Mouse (Mus musculus) forebrain, embryonic 12.5 days (tissue): ENCODE data around the gene Asic1. TPM values are rescaled to one million over a fixed set of nuclear protein-coding genes. Genes with fewer than 3 reads are reported as not detected.
A peak's percentile ranks its signal among the peaks of the same experiment; 100 is the strongest.
"Not testable (repeated sequence)": the region's sequence is repeated elsewhere in the genome, so short reads cannot be mapped to it uniquely, and the experiment has no call there.

Experiments used
- ATAC-seq: fragments of 200-750 bp; cut with Nextera tagmentation; 2 replicates; pipeline ENCODE4 v1.8.0; 2017; ENCODE audit warnings: moderate TSS enrichment; ENCODE audit not compliant: low FRiP score
- H3K27ac ChIP-seq: fragments of 300-500 bp; sonication (generic); 2 replicates; pipeline ENCODE4 v1.5.1; 2016; ENCODE audit warnings: mild to moderate bottlenecking
- H3K27me3 ChIP-seq: fragments of 300-500 bp; sonication (generic); 2 replicates; pipeline ENCODE4 v1.6.1; 2016; ENCODE audit warnings: mild to moderate bottlenecking
- H3K36me3 ChIP-seq: fragments of 300-500 bp; sonication (generic); replicated peaks from 2 replicates; pipeline ENCODE4 v1.6.1; 2016; ENCODE audit warnings: mild to moderate bottlenecking
- H3K4me1 ChIP-seq: fragments of 300-500 bp; sonication (generic); 2 replicates; pipeline ENCODE4 v1.6.1; 2016
- H3K4me2 ChIP-seq: fragments of 300-500 bp; sonication (generic); 2 replicates; pipeline ENCODE4 v1.6.1; 2016; ENCODE audit warnings: mild to moderate bottlenecking, moderate library complexity
- H3K4me3 ChIP-seq: fragments of 300-500 bp; sonication (generic); replicated peaks from 2 replicates; pipeline ENCODE4 v1.5.1; 2016; ENCODE audit warnings: mild to moderate bottlenecking
- H3K9ac ChIP-seq: fragments of 300-500 bp; sonication (generic); 2 replicates; pipeline ENCODE4 v1.6.1; 2016; ENCODE audit warnings: mild to moderate bottlenecking
- H3K9me3 ChIP-seq: fragments of 300-500 bp; sonication (generic); 2 replicates; pipeline ENCODE4 v1.6.1; 2016
- WGBS: fragments of 180-500 bp; shearing (Covaris S2); methylation state at CpG from one replicate; pipeline ENCODE4 v1.1.7; 2016; 5-methylcytosine and 5-hydroxymethylcytosine counted together
- polyA plus RNA-seq: library from polyadenylated mRNA; unstranded; fragments of >200 nt; fragmentation: Nextera tagmentation; extraction: Ambion mirVana; gene quantifications from 2 replicates; pipeline ENCODE4 v1.2.1, GENCODE M21; 2016

Asic1 gene
- polyA plus RNA-seq, 1 experiment from 2014 or later, result 14.7 TPM

- WGBS, result 72% methylated on average over 26 of the region's 26 CpGs
- H3K9me3 ChIP-seq, result no peaks in the 10 kb centered on the region
- ATAC-seq, result no peak
- no peaks in the 10 kb centered on the region for H3K27me3 ChIP-seq
- H3K4me1 ChIP-seq, result peaks cover 14% of the 10 kb centered on the region
- H3K9ac ChIP-seq, result 0 out of 2 replicates have a peak within 1 kb of the TSS, but pooled peaks have one; percentile 7
- H3K4me2 ChIP-seq, result no peak within 1 kb of the TSS
- H3K36me3 ChIP-seq, result peaks cover 53% of the 10 kb centered on the region
- H3K4me3 ChIP-seq, result no peak within 1 kb of the TSS
- H3K27ac ChIP-seq, result no peak within 1 kb of the TSS; the same call in 1 of the 2 replicates
Observed at GRCm38 (mm10) chr15:99717386-99718334, 47.5 kb downstream of the Asic1 start, which contains the start of gene Gpd1. Gene Gpd1, plus strand, starts transcription at chr15:99717515.

DNA sequence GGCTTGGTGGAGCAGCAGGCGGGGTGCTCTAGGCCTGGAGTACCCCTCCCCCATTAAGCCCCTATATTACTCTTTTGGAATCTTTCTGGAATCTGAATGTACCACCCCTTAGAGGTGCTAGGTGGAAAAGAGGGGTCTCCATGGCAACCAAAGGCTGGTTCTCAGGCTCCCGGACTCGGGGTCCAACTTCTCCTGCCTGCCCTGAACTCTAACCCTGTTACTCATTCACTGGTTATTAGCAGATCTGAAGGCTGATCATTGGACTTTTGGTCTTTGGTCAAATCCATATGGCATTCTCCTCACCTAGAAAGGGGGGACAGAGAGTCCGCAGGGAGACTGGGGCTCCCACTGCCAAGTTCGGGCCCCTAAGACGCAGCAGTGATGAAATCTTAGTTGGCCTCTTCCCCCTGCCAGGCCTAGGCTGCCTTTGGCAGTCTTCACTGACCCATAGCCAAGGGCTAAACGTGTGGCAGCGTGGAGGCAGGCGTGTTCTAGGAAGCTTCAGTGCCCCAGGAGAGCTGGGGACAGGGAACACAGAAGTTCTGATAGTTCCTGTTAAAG lies 48.4 kb downstream of the Asic1 start:
- H3K4me3 ChIP-seq, result no peak overlapping the region
- H3K9ac ChIP-seq, result no peak overlapping the region
- H3K4me2 ChIP-seq, result no peak overlapping the region
- ATAC-seq, result no peak
- H3K27ac ChIP-seq, result no peak overlapping the region
- H3K36me3 ChIP-seq, result peaks cover 50% of the 10 kb centered on the region
- 84% methylated on average over 9 of the region's 9 CpGs for WGBS
- H3K27me3 ChIP-seq, result no peaks in the 10 kb centered on the region
- H3K9me3 ChIP-seq, result no peaks in the 10 kb centered on the region
- H3K4me1 ChIP-seq, result peaks cover 21% of the 10 kb centered on the region

- Histone ChIP-seq H3K4me1 (peaks cover 35% of the 10 kb centered on the region), H3K36me3 (peaks cover 44% of the 10 kb centered on the region)
- ATAC-seq, result no peak
Observed at GRCm38 (mm10) chr15:99719865-99720264, 49.7 kb downstream of the Asic1 start.

GRCm38 (mm10) chr15:99721921-99722743 lies 52.0 kb downstream of the Asic1 start:
- peaks cover 44% of the 10 kb centered on the region for H3K36me3 ChIP-seq
- H3K4me3 ChIP-seq, result no peak overlapping the region
- peaks cover 33% of the 10 kb centered on the region for H3K4me1 ChIP-seq
- no peak for ATAC-seq
- H3K9ac ChIP-seq, result no peak overlapping the region
- WGBS, result 83% methylated on average over 25 of the region's 25 CpGs
- no peaks in the 10 kb centered on the region for H3K27me3 ChIP-seq
- no peak overlapping the region for H3K4me2 ChIP-seq
- H3K27ac ChIP-seq, result no peak overlapping the region
- no peaks in the 10 kb centered on the region for H3K9me3 ChIP-seq

More at GRCm38 (mm10) chr15:99719865-99720264, 49.7 kb downstream of the Asic1 start:
- H3K4me3 ChIP-seq, result no peak overlapping the region
- H3K4me2 ChIP-seq, result no peak overlapping the region
- WGBS, result 88% methylated on average over 8 of the region's 8 CpGs
- no peak overlapping the region for H3K27ac ChIP-seq
- H3K9ac ChIP-seq, result no peak overlapping the region
- no peaks in the 10 kb centered on the region for H3K9me3 ChIP-seq
- no peaks in the 10 kb centered on the region for H3K27me3 ChIP-seq

GRCm38 (mm10) chr15:99723120-99723514 lies 52.9 kb downstream of the Asic1 start:
- Histone ChIP-seq H3K27ac (no peak overlapping the region), H3K27me3 (no peaks in the 10 kb centered on the region), H3K4me1 (peaks cover 33% of the 10 kb centered on the region), H3K36me3 (peaks cover 42% of the 10 kb centered on the region), H3K9ac (no peak overlapping the region), H3K9me3 (no peaks in the 10 kb centered on the region), H3K4me2 (no peak overlapping the region), H3K4me3 (no peak overlapping the region)
- 55% methylated on average over 10 of the region's 10 CpGs for WGBS
- no peak for ATAC-seq

GRCm38 (mm10) chr15:99723515-99724291 lies 53.5 kb downstream of the Asic1 start:
- no peaks in the 10 kb centered on the region for H3K9me3 ChIP-seq
- H3K4me2 ChIP-seq, result 0 out of 2 replicates have a peak overlapping the region, but pooled peaks have one; percentile 57
- H3K4me3 ChIP-seq, result no peak overlapping the region
- 18% methylated on average over 11 of the region's 11 CpGs for WGBS
- peaks cover 44% of the 10 kb centered on the region for H3K36me3 ChIP-seq
- H3K27me3 ChIP-seq, result no peaks in the 10 kb centered on the region
- no peak for ATAC-seq
- H3K4me1 ChIP-seq, result peaks cover 33% of the 10 kb centered on the region
- peak overlapping the region; percentile 37 for H3K27ac ChIP-seq
- peak overlapping the region; percentile 30; the same call in 1 of the 2 replicates for H3K9ac ChIP-seq

- H3K36me3 ChIP-seq, result peaks cover 46% of the 10 kb centered on the region
- H3K4me3 ChIP-seq, result peak overlapping the region; percentile 98
- ATAC-seq, result peak; percentile 39
- peaks cover 33% of the 10 kb centered on the region for H3K4me1 ChIP-seq
- peaks cover 4% of the 10 kb centered on the region; the same call in 1 of the 2 replicates for H3K9me3 ChIP-seq
- peak overlapping the region; percentile 57 for H3K4me2 ChIP-seq
- H3K27me3 ChIP-seq, result no peaks in the 10 kb centered on the region
- peak overlapping the region; percentile 30; the same call in 1 of the 2 replicates for H3K9ac ChIP-seq
- peak overlapping the region; percentile 37 for H3K27ac ChIP-seq
- 12% methylated on average over 16 of the region's 16 CpGs for WGBS
Observed at GRCm38 (mm10) chr15:99724292-99725021, 54.3 kb downstream of the Asic1 start.

DNA sequence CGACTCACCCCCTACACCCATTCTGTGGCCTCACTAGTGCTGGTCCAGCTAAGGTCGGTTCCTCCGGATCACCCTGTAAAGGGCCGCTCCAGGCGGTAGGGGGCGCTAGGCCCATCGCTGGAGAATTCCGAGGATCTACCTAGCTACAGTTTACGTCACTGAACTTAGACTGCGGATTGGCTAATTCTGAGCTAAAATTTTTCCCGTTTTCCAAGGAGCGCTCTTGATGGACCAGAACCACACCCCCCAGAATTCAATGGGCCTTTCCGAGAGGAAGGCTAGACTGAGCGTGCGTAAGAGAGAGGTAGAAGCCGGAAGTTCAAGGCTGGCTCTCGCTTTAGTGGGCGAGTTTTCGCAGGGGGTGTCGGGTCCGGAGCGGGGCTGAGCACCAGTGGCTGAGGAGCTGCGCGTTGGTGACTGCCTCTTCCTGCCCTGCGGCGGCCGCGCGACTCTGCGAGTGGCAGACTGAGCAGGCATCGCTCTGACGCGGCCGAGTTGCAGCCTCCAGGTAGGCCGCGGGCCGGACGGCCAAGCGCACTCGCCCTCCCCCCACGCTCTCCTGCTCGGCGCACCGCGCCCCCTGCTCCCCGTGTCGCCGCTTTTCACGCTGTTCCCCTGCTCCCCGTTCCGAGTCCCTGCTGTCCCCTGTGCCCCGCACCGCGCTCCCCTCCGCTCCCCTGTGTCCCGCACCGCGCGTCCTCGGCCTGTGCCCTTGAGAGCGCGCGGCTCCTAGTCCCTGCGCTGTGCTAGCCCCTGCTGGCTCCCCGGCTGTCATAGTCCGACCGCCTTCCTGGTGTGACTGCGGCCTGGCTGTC lies 55.4 kb downstream of the Asic1 start, which contains the start of gene Cox14:
Cox14 (plus strand) TSS at position 278 of the 815 bp plus-strand sequence.
- peaks cover 43% of the 10 kb centered on the region for H3K36me3 ChIP-seq
- H3K4me1 ChIP-seq, result peaks cover 33% of the 10 kb centered on the region
- H3K27me3 ChIP-seq, result no peaks in the 10 kb centered on the region
- ATAC-seq, result peak; percentile 95
- under 1% methylated on average over 65 of the region's 68 CpGs for WGBS
- peak within 1 kb of the TSS; percentile 91 for H3K27ac ChIP-seq
- peak within 1 kb of the TSS; percentile 93 for H3K9ac ChIP-seq
- H3K4me3 ChIP-seq, result peak within 1 kb of the TSS; percentile 98
- peak within 1 kb of the TSS; percentile 87 for H3K4me2 ChIP-seq
- peaks cover 4% of the 10 kb centered on the region; the same call in 1 of the 2 replicates for H3K9me3 ChIP-seq

DNA sequence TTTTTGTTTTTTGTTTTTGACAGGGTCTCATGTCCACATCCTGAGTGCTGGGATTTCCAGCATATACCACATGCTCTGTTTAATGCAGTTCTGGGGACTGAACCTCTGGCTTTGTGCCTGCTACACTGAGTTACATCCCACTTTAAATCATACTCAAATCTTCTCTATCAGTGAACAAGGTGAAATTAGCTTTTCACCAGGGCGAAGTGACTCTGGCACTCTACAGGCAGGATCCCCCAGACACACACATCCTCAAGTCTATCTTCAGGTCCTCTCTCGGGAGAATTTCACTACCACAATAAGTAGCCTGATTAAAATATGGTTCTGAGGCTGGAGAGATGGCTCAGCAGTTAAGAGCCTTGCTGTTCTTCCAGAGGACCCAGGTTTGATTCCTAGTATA lies 56.4 kb downstream of the Asic1 start:
- Histone ChIP-seq H3K27me3 (no peaks in the 10 kb centered on the region), H3K4me1 (peaks cover 33% of the 10 kb centered on the region), H3K36me3 (peaks cover 47% of the 10 kb centered on the region), H3K27ac (no peak overlapping the region), H3K4me2 (peak overlapping the region; percentile 87), H3K4me3 (peak overlapping the region; percentile 98), H3K9me3 (peaks cover 4% of the 10 kb centered on the region; the same call in 1 of the 2 replicates), H3K9ac (peak overlapping the region; percentile 93)
- WGBS, result 79% methylated on average over 2 of the region's 2 CpGs
- ATAC-seq, result no peak

GRCm38 (mm10) chr15:99727039-99727438 lies 56.9 kb downstream of the Asic1 start:
- H3K9ac ChIP-seq, H3K9me3 ChIP-seq, ATAC-seq, H3K4me2 ChIP-seq, H3K27me3 ChIP-seq, H3K4me3 ChIP-seq, H3K27ac ChIP-seq: not testable (repeated sequence)
- Histone ChIP-seq H3K4me1 (peaks cover 33% of the 10 kb centered on the region), H3K36me3 (peaks cover 44% of the 10 kb centered on the region)
- 94% methylated on average over 4 of the region's 5 CpGs for WGBS
